Mouse (Mus musculus) neural tube, embryonic 13.5 days (tissue): ENCODE measurements around the gene Lingo4. TPM values are rescaled to one million over a fixed set of nuclear protein-coding genes. Genes with fewer than 3 reads are reported as not detected.
A peak's percentile ranks its signal among the peaks of the same experiment; 100 is the strongest.

Experiments used
- ATAC-seq: fragments of 200-750 bp; cut with Nextera tagmentation; 2 replicates; pipeline ENCODE4 v1.8.0; 2017; ENCODE audit warnings: low read depth, mild to moderate bottlenecking, moderate TSS enrichment, moderate library complexity
- H3K27ac ChIP-seq: fragments of 300-500 bp; sonication (generic); replicated peaks from 2 replicates; pipeline ENCODE4 v1.5.1; 2015; ENCODE audit warnings: moderate library complexity, mild to moderate bottlenecking, inconsistent platforms
- H3K27me3 ChIP-seq: fragments of 300-500 bp; sonication (generic); 2 replicates; pipeline ENCODE4 v1.6.1; 2015; ENCODE audit warnings: mild to moderate bottlenecking, inconsistent platforms
- H3K36me3 ChIP-seq: fragments of 300-500 bp; sonication (generic); 2 replicates; pipeline ENCODE4 v1.6.1; 2015; ENCODE audit warnings: mild to moderate bottlenecking, inconsistent platforms
- H3K4me1 ChIP-seq: fragments of 300-500 bp; sonication (generic); replicated peaks from 2 replicates; pipeline ENCODE4 v1.6.1; 2015; ENCODE audit warnings: inconsistent platforms
- H3K4me2 ChIP-seq: fragments of 300-500 bp; sonication (generic); 2 replicates; pipeline ENCODE4 v1.6.1; 2015; ENCODE audit warnings: inconsistent platforms, mild to moderate bottlenecking, moderate library complexity
- H3K4me3 ChIP-seq: fragments of 300-500 bp; sonication (generic); 2 replicates; pipeline ENCODE4 v1.5.1; 2015; ENCODE audit warnings: mild to moderate bottlenecking, inconsistent platforms
- H3K9ac ChIP-seq: fragments of 300-500 bp; sonication (generic); 2 replicates; pipeline ENCODE4 v1.6.1; 2015; ENCODE audit warnings: moderate library complexity, mild to moderate bottlenecking, inconsistent platforms
- H3K9me3 ChIP-seq: fragments of 300-500 bp; sonication (generic); 2 replicates; pipeline ENCODE4 v1.6.1; 2016; ENCODE audit warnings: inconsistent platforms
- WGBS: fragments of 180-500 bp; shearing (Covaris S2); methylation state at CpG from one replicate; pipeline ENCODE4 v1.1.7; 2015; 5-methylcytosine and 5-hydroxymethylcytosine counted together
- polyA plus RNA-seq: library from polyadenylated mRNA; unstranded; fragments of >200 nt; fragmentation: Nextera tagmentation; extraction: Ambion mirVana; gene quantifications from 2 replicates; pipeline ENCODE4 v1.2.1, GENCODE M21; 2015

Gene Lingo4
- polyA plus RNA-seq, 1 experiment from 2014 or later = 1.0 TPM

DNA sequence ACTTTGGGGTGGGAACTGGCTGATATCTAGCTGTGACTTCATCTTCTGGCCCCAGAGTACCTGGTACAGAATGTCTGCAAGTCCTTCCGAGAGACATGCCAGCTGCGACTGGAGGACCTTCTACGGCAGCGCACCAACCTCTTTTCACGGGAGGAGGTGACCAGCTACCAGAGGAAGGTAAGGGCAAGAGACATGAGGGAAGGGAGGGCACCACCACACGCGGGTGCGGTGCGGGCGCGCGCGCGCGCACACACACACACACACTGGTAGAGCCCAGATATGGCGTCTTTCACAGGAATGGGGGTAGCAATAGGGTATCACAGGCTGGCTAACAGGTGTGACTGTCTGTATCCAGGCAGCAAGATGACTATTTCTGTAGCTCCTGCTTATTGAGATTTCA lies 8.9 kb upstream of the Lingo4 start:
- ATAC-seq = no peak

DNA sequence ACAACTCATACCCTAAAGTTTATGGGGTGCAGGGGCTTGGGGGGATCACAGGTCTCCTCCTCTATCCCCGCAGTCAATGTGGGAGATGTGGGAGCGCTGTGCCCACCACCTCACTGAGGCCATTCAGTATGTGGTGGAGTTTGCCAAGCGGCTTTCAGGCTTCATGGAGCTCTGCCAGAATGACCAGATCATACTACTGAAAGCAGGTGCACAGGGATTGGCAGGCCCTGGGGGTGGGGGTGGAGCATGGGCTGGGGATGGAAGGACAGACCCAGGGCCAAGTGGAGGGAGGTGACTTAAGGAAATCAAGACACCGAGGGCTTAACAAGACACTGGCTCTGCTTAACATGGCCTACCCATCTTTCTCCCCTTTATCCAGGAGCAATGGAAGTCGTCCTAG lies 7.3 kb upstream of the Lingo4 start:
- H3K4me1 ChIP-seq = peaks cover 3% of the 10 kb centered on the region
- no peak for ATAC-seq
- H3K27ac ChIP-seq = no peak overlapping the region
- H3K9ac ChIP-seq = no peak overlapping the region
- no peaks in the 10 kb centered on the region for H3K36me3 ChIP-seq
- H3K4me3 ChIP-seq = no peak overlapping the region
- H3K9me3 ChIP-seq = no peaks in the 10 kb centered on the region
- no peak overlapping the region for H3K4me2 ChIP-seq
- H3K27me3 ChIP-seq = peaks cover 2% of the 10 kb centered on the region; the same call in 1 of the 2 replicates
- WGBS = 81% methylated on average over 5 of the region's 5 CpGs

More for the DNA sequence above, 8.9 kb upstream of the Lingo4 start:
- Histone ChIP-seq H3K27me3 (no peaks in the 10 kb centered on the region; the same call in 1 of the 2 replicates), H3K4me1 (peaks cover 3% of the 10 kb centered on the region), H3K9me3 (no peaks in the 10 kb centered on the region), H3K4me2 (no peak overlapping the region), H3K4me3 (no peak overlapping the region), H3K27ac (no peak overlapping the region), H3K9ac (no peak overlapping the region), H3K36me3 (no peaks in the 10 kb centered on the region)
- 95% methylated on average over 16 of the region's 16 CpGs for WGBS

DNA sequence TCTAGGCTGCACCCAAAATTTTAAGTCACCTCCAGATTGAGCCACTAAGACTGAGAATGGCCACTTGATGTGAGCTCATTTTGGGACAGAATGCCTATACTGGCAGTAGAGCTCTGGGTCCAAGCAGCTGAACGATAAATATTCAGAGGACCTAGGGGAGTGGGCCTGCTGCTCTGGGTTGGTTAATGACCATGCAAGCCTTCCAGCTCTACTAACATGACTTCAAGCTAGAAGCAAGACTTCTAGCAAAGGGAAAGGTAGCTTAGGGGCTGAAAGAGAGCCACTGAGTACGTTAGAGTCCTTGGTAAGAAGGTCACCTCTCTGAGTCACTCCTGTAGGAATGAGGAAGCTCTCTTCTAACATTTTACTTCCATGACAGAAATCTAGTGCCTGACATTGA lies 6.2 kb upstream of the Lingo4 start:
- WGBS = 85% methylated on average over 2 of the region's 2 CpGs
- Histone ChIP-seq H3K9me3 (no peaks in the 10 kb centered on the region), H3K27me3 (peaks cover 14% of the 10 kb centered on the region), H3K36me3 (no peaks in the 10 kb centered on the region), H3K27ac (no peak overlapping the region), H3K4me1 (peaks cover 3% of the 10 kb centered on the region), H3K4me2 (no peak overlapping the region), H3K9ac (no peak overlapping the region), H3K4me3 (no peak overlapping the region)
- no peak for ATAC-seq

DNA sequence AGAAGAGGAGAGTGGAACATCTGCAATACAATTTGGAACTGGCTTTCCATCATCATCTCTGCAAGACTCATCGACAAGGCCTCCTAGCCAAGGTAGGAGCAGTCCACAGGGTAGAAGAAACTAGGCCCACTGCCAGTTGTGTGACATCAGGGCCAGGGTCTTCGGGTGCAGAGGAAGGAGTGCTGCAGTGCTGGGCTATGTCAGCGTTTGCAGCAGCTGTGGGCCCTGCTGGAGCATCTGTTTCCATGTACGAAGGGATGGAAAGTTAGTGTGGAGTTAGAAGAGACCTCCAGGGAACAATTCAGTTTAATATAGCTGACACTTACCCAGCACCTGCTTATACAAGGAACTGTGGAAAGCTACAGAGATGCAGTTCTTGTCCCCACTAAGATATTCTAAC lies 5.3 kb upstream of the Lingo4 start:
- Histone ChIP-seq H3K4me3 (no peak overlapping the region), H3K36me3 (no peaks in the 10 kb centered on the region), H3K4me1 (peaks cover 3% of the 10 kb centered on the region), H3K9ac (no peak overlapping the region), H3K4me2 (no peak overlapping the region), H3K27me3 (peaks cover 23% of the 10 kb centered on the region), H3K9me3 (no peaks in the 10 kb centered on the region), H3K27ac (no peak overlapping the region)
- WGBS = 52% methylated on average over 4 of the region's 4 CpGs
- ATAC-seq = peak; percentile 69; the same call in 1 of the 2 replicates

DNA sequence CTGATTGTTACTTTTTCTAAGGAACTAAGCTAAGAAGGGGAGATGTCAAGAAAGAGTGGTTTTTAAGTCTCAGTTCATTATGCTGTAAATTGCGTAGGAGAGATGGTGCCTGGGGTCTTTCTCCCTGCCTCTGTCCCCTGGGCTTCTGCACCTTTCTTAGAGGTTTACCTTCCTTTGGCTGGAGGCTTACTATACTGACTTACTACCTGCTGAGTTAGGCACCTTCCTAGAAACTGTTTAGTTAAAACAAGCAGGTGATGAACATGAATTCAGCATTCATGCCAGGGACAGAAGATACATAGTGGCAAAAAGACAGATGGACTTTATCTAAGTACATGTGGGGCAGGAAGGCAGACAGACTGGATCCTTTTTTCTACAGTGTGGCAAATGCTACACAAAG lies 2.0 kb upstream of the Lingo4 start:
- 71% methylated on average over 1 of the region's 1 CpGs for WGBS

DNA sequence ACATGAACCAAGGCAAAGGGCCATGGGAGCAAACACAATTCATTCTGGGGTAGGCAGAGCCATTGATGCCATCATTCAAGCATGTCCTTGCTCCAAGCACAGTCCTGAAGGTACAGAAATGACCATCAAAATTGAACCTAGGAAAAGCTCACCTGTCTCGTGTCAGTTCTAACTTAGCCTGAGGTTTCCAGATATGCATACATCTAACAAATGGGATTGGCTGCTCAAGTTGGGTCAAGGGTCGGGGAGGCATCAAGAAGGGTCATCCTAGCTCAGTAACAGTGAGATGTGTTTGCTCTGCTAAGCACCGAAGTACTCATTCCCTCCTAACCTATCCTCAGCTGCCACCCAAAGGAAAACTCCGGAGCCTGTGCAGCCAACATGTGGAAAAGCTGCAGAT lies 1.5 kb upstream of the Lingo4 start:
- Histone ChIP-seq H3K9me3 (no peaks in the 10 kb centered on the region), H3K27ac (no peak overlapping the region), H3K4me2 (no peak overlapping the region), H3K4me1 (peaks cover 21% of the 10 kb centered on the region), H3K27me3 (peaks cover 44% of the 10 kb centered on the region), H3K36me3 (no peaks in the 10 kb centered on the region), H3K9ac (no peak overlapping the region), H3K4me3 (no peak overlapping the region)
- WGBS = 82% methylated on average over 4 of the region's 4 CpGs
- ATAC-seq = no peak

More for the DNA sequence above, 2.0 kb upstream of the Lingo4 start:
- peaks cover 39% of the 10 kb centered on the region for H3K27me3 ChIP-seq
- ATAC-seq = no peak
- H3K4me2 ChIP-seq = no peak overlapping the region
- no peak overlapping the region for H3K27ac ChIP-seq
- H3K4me3 ChIP-seq = no peak overlapping the region
- H3K4me1 ChIP-seq = peaks cover 21% of the 10 kb centered on the region
- no peak overlapping the region for H3K9ac ChIP-seq
- H3K36me3 ChIP-seq = no peaks in the 10 kb centered on the region
- no peaks in the 10 kb centered on the region for H3K9me3 ChIP-seq

DNA sequence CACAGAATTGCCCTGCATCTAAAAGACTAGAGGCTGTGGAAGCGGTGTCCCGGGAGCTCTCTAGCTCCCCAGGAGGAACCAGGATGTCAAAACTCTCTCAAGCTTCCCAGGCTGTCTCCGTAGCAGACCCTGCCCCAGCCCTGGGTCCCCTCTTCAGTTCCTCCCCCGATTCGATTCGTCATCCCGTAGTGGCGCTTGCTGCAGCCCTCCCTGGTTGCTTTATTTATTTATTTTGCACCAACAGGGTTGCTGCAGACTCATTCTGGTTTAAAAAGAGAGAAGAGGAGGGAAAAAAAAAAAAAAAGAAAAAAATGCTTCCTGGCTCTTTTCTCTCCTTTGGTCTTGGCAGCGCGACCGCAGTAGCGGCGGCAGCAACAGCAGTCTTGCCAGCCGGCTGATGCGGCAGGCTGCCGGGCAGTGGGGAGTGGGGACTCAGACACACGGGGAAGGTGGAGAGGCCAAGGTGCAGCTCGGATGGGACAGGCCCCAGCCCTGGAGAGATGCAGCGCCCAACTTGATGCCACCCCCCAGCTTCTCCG lies 695 bp downstream of the Lingo4 start:
- WGBS = 1% methylated on average over 20 of the region's 20 CpGs
- H3K9ac ChIP-seq = peak overlapping the region; percentile 65
- peak; percentile 63; the same call in 1 of the 2 replicates for ATAC-seq
- peaks cover 23% of the 10 kb centered on the region for H3K4me1 ChIP-seq
- H3K36me3 ChIP-seq = no peaks in the 10 kb centered on the region
- no peaks in the 10 kb centered on the region for H3K9me3 ChIP-seq
- peaks cover 51% of the 10 kb centered on the region for H3K27me3 ChIP-seq
- peak overlapping the region; percentile 66 for H3K4me2 ChIP-seq
- 0 out of 2 replicates have a peak overlapping the region, but pooled peaks have one; percentile 13 for H3K27ac ChIP-seq
- H3K4me3 ChIP-seq = peak overlapping the region; percentile 35

DNA sequence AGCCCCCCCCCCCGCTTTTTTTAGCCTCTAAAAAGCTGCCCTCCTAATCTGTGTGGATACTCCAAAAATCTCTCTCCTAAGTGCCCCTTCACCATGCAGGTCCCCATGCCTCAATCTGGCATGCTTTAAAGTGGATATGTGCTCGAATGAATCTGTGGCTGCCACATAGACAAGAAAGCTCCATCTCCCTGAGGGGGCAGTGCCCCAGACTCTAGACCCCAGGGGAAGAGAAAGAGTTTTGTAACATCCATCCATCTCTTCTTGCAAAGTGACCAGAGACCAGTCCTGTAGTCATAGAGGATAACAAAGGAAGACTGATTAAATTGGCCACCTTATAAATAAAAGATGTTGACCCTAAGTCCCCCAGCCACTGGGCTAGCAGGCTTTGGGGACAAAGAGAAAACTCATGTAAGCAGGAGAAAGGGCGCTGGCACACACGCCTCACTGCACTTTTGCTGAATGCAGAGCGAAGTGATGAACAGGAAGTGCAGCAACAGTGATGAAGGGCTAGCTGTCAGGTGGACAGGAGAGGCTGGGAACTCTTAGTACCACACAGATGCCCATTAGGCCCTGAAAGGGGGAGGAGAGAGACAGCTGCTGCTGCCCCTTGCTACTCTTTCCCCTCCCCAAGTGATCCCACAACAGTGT lies 1.5 kb downstream of the Lingo4 start:
- H3K9me3 ChIP-seq = no peaks in the 10 kb centered on the region
- peak overlapping the region; percentile 66 for H3K4me2 ChIP-seq
- H3K27me3 ChIP-seq = peaks cover 51% of the 10 kb centered on the region
- no peak for ATAC-seq
- peaks cover 31% of the 10 kb centered on the region for H3K4me1 ChIP-seq
- no peaks in the 10 kb centered on the region for H3K36me3 ChIP-seq
- peak overlapping the region; percentile 35 for H3K4me3 ChIP-seq
- no peak overlapping the region for H3K27ac ChIP-seq
- WGBS = 14% methylated on average over 5 of the region's 5 CpGs
- H3K9ac ChIP-seq = peak overlapping the region; percentile 65

DNA sequence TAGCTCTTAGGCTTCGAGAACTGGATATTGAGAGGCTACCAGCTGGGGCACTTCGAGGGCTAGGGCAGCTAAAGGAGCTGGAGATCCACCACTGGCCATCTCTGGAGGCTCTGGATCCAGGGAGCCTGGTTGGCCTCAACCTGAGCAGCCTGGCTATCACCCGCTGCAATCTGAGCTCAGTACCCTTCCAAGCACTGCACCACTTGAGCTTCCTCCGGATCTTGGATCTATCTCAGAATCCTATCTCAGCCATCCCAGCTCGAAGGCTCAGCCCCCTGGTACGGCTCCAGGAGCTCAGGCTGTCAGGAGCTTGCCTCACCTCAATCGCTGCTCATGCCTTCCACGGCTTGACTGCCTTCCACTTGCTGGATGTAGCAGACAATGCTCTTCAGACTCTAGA lies 4.1 kb downstream of the Lingo4 start:
- no peak for ATAC-seq
- H3K9ac ChIP-seq = no peak overlapping the region
- H3K27ac ChIP-seq = no peak overlapping the region
- WGBS = 80% methylated on average over 8 of the region's 8 CpGs
- H3K4me2 ChIP-seq = no peak overlapping the region
- H3K9me3 ChIP-seq = no peaks in the 10 kb centered on the region
- no peaks in the 10 kb centered on the region for H3K36me3 ChIP-seq
- H3K27me3 ChIP-seq = peaks cover 34% of the 10 kb centered on the region
- H3K4me3 ChIP-seq = no peak overlapping the region
- peaks cover 34% of the 10 kb centered on the region for H3K4me1 ChIP-seq

DNA sequence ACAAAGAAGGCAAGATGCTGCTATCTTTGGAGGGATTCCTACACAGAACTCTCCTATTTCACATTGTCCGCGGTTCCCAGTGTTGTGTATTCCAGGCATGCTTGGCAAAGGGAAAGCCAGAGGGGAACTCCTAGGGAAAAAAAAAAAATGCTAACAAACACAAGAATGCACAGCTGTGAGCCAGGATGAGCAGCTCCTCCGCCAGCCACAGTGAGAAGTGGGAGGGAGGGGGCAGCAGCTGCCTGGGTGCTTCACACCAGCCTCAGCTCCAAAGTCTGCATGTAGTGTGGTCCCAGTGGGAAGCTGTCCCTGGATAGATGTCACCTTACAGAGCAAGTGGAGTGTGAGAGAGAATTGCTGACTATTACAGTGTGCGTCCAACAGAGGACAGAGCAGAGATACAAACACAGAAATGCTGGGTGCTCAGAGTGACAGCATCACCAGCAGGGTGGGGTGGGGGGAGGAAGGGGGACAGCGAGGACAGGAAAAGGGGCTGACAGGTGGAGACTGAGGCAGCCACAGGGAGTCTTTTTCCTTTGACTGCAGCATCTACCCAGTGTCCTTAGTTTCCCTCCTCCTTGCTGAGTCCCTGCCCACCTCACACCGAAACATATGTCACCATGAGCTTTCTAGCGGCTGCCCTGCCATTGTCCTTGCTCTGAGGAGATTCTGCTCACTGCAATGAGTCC lies 6.2 kb downstream of the Lingo4 start:
- H3K27ac ChIP-seq = no peak overlapping the region
- H3K36me3 ChIP-seq = no peaks in the 10 kb centered on the region
- peaks cover 24% of the 10 kb centered on the region for H3K4me1 ChIP-seq
- H3K27me3 ChIP-seq = peaks cover 28% of the 10 kb centered on the region
- no peak overlapping the region for H3K4me3 ChIP-seq
- H3K4me2 ChIP-seq = no peak overlapping the region
- H3K9ac ChIP-seq = peak overlapping the region; percentile 49; the same call in 1 of the 2 replicates
- no peak for ATAC-seq
- H3K9me3 ChIP-seq = no peaks in the 10 kb centered on the region
- WGBS = 29% methylated on average over 7 of the region's 7 CpGs

DNA sequence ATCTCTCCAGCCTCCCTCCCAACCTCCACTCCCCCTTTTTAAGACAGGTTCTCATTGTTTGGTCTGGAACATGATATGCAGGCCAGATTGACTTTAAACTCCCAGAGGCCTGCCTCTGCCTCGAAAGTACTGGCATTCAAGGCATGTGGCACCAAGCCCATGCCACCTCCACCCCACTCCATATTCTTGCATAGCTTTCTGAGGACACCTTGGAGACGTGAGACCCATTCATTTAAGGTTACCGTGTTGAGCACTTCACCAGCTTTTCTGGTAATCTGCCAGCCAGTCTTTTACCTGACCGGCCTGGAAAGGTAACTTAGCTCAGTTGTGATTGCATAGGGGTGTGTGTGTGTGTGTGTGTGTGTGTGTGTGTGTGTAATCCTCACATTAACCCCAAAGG lies 7.2 kb downstream of the Lingo4 start:
- H3K4me3 ChIP-seq = no peak overlapping the region
- no peaks in the 10 kb centered on the region for H3K9me3 ChIP-seq
- no peaks in the 10 kb centered on the region for H3K36me3 ChIP-seq
- H3K27me3 ChIP-seq = peaks cover 19% of the 10 kb centered on the region
- no peak for ATAC-seq
- 75% methylated on average over 4 of the region's 4 CpGs for WGBS
- H3K9ac ChIP-seq = no peak overlapping the region
- no peak overlapping the region for H3K27ac ChIP-seq
- peaks cover 16% of the 10 kb centered on the region; the same call in 1 of the 2 replicates for H3K4me1 ChIP-seq
- H3K4me2 ChIP-seq = no peak overlapping the region

DNA sequence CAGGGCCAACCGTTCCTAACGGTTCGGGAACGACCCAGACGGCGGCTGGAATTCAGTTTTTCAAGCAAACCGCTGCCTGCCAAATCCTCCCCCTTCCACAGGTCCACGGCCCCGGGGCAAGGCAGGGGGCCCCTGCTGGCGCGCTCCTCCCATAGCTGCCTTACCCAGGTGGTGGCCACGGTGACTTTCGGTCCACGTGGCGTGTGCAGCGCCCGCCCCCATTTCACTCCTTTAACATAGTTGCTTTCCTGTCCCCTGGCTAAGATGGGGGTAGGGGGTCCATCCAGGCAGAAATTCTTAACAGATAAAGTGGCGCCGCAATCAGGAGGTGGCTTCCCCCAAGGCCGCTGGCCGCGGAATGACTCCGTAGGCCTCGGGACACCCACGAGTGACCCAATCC lies 14.2 kb downstream of the Lingo4 start:
- Histone ChIP-seq H3K27me3 (no peaks in the 10 kb centered on the region), H3K9ac (peak overlapping the region; percentile 75), H3K4me1 (peaks cover 23% of the 10 kb centered on the region), H3K9me3 (no peaks in the 10 kb centered on the region), H3K27ac (peak overlapping the region; percentile 82), H3K4me3 (peak overlapping the region; percentile 58), H3K36me3 (no peaks in the 10 kb centered on the region), H3K4me2 (peak overlapping the region; percentile 91)
- WGBS = 4% methylated on average over 25 of the region's 25 CpGs
- peak; percentile 70 for ATAC-seq
